Mouse (Mus musculus) hindlimb bud, embryonic 11.5 days (tissue): ENCODE data around the gene Lig1.

Experiments used
- DNase-seq: peaks from one replicate; pipeline ENCODE4 v3.0.0-alpha.2; 2012; ENCODE audit warnings: low read depth, low spot score; ENCODE audit errors: extremely low spot score

Lig1 gene

GRCm38 (mm10) chr7:13309407-13309806, 32.3 kb downstream of the Lig1 start:
- DNase-seq, result no peak

- no peak for DNase-seq
These were observed 33.6 kb downstream of the Lig1 start for GRCm38 (mm10) chr7:13310493-13311199.

DNA sequence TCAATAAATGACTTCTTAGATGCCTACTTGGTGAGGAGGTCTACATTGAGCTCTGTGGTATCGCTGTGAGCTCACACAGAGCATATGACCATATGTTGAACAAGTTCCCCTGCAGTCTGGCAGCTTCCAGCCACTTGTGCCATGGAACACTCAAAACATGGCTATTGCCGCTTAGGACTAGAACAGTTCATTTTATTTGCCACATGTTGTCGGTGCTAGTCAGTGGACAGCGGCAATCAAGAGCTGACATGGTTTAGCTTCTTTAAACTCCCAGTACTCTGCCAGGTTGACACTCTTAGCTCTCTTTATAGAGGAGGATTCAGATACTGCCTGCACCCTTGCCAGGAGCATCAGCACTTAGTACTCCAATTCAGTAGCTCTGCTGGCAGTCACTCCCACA, 34.3 kb downstream of the Lig1 start:
- no peak for DNase-seq

- DNase-seq, result no peak
These were observed 37.1 kb downstream of the Lig1 start for GRCm38 (mm10) chr7:13314095-13314597.

GRCm38 (mm10) chr7:13321424-13321823, 44.3 kb downstream of the Lig1 start:
- DNase-seq, result no peak

- DNase-seq, result no peak
These were observed 47.2 kb downstream of the Lig1 start, which contains the start of gene Pla2g4c for GRCm38 (mm10) chr7:13324316-13324715. Gene Pla2g4c, plus strand, starts transcription at chr7:13324655.

DNA sequence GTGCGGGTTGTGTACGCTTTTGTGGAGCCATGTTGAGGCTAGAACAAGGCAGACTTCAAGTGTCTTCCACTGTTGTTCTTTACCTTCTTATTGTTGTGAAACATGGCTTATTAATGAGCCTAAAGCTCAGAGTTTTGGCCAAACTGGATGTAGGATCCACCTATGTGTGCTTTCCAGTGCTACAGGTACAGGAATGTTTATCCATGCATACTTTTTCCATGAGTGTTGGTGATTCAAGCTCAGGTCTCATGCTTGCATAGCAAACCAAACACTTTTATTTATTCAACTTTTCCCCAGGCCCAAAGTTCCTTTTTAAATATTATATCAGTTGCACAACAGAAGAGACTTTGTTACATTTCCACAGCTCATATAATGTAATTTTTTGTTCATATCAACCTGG, 53.5 kb downstream of the Lig1 start:
- no peak for DNase-seq

- DNase-seq, result no peak
These were observed 78.9 kb downstream of the Lig1 start for GRCm38 (mm10) chr7:13355943-13356342.
